Mouse (Mus musculus): Measurements from ENCODE around the gene Mrpl45.

The Mrpl45 gene

DNA sequence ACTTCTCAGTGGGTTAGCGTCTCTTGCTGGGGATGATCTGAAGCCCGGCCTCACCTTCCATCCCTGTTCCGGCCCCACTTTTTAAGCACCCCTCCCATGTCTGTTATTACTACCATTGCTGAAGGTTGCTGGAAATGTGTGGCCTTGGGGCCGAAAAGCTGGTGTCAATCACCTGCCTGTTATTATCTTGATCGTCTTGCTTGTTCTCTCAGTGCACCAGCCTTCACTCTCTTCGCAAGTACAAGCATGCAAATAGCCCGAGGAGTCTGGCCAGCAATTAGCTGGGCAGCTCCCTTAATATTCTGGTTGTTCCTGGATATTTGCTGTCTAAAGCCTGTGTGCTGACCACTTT lies 48.1 kb downstream of the Mrpl45 start:
- no peak for DNase-seq (ENCODE audit: low read depth)

DNA sequence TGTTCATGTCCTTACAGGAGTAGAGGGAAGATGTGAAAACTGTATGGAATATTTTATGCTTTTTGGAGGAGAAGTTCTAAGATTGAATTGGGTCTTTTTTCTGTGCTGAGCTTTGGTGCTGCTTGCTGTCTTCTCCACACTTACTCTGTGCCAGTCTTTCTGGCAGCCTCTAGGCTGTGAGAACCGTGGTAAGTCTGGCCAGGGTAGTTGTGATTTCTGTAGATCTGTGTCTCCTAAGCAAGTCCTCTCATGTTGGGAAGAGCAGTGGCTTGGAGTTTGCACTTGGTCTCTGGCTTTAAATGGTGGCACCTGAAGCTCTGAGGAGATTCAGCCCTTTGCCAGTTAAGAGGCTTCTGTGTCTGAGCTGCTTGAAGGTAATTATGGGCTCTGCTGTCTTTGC lies 50.0 kb downstream of the Mrpl45 start:
- DNase-seq (ENCODE audit: low read depth), result no peak

DNA sequence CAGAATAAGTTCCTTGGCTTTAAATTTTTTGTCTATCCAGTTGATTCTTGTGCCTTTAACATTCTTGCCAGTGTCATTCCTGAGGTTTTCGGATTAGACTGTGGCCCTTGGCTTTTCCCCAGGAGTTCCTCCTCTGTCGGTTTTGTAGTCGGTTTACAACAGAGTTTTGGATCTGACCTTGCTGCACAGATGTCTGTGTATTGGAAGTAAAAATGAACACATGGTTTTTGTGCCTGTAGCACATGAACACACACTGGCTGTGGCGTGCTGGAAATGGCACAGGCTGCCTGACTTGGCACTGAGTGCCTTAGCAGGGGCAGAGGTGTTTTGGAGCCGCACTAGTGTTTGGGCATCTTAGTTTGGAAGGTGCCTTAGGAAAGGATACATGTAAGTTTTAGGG lies 53.0 kb downstream of the Mrpl45 start:
- DNase-seq (ENCODE audit: low read depth), result no peak

DNA sequence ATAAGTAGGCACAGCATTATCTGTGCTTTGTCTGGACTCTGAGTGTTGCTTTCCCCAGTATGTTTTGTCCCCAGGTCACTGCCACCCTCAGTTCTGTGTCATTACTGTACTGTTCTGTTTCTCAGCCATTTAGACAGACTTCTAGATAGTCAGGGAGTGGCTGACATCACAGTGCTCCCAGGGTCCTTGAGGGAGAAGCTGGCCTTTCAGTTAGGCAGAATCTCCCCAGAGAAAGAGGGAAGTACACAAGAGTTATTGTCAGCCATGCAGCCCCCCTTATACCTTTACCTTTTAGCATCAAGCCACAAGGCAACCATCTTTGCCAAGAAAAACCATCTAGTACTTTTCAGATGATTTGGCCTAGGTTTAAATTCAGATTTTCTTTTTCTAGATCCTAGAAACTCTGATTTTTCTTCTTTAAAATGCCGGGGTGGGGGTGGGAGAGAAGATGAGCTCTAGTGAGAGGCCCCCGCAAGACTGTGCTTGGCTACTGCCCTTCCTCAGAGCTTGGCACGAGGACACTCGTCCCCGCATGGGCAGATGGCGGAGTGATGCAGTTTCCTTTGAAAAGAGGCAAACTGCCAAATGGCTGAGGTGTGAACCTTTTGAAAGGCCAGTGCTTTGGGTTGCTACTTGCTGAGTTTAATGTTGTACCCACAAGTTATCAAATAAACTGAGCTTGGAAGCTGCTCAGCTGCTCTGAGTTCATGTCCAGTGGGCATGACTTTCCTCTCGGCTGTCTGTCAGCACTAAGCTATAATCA lies 55.0 kb downstream of the Mrpl45 start:
- DNase-seq (ENCODE audit: low read depth), result no peak

DNA sequence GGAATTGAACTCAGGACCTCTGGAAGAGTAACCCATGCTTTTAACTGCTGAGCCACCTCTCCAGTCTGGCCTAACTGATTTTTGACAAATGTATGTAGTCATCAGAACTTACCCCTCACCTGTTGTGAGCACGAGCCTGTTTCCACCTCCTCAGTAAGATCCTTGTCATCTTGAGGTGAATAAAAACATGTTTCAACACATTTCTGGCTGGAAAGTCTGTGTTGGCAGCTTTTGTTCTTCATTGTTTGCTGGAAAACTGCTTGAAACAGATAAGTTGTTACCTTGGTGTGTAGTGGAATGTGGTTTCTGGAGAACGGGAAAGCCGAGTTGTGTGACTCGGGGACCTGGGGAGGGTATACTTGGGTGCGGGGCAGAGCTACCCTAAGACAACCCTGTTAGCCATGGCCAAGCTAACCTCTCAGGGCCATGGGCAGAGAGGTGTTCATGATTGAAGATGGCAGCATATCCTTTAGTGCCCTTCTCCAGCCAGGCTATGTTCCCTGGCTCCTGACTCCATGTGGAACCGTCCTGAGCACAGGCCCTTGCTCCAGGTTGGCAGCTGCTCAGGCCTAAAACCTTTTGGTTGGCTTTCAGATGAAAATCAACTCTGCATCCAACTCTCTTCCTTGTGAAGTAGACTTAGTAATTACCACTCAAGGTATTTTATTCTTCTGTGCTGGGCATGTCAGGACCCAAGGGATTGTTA lies 56.8 kb downstream of the Mrpl45 start:
- no peak for DNase-seq (ENCODE audit: low read depth)

DNA sequence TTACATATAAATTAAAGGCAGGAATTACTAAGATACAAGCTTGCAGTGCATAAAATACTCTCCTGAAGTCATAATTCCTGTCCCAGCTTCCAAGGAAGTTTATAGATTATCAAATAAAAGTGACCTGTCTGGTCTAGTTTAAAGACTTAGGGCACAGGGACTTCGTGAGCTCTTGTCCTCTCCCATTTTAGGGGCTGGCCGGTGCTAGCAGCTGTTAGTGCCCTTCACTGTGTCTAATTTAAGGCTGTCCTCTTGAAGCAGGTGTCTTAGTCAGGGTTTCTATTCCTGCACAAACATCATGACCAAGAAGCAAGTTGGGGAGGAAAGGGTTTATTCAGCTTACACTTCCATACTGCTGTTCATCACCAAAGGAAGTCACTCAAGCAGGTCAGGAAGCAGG lies 57.9 kb downstream of the Mrpl45 start:
- DNase-seq (ENCODE audit: low read depth), result no peak
